Mouse (Mus musculus) CH12.LX (cell line): ENCODE measurements around the gene Dapk2. TPM values are rescaled to one million over a fixed set of nuclear protein-coding genes. Genes with fewer than 3 reads are reported as not detected.

ENCODE experiments used
- DNase-seq: peaks from one replicate; pipeline ENCODE4 v3.0.0-alpha.2; 2013; ENCODE audit errors: extremely low read depth
- H3K27ac ChIP-seq: 2 replicates; pipeline ENCODE4 v1.5.1; 2012; ENCODE audit warnings: low read depth, mild to moderate bottlenecking, control low read depth, moderate library complexity; ENCODE audit not compliant: insufficient read depth
- H3K27me3 ChIP-seq: replicated peaks from 2 replicates; pipeline ENCODE3; 2012; ENCODE audit warnings: inconsistent platforms
- H3K36me3 ChIP-seq, 2 experiments: replicated peaks in 1 of 2; 2 replicates each; pipeline versions ENCODE3 to v1.6.1; 2012; ENCODE audit warnings: inconsistent platforms in 1 of 2, low read length in 1 of 2, mild to moderate bottlenecking in 1 of 2, mixed read lengths in 1 of 2, moderate library complexity in 1 of 2; ENCODE audit not compliant: control insufficient read depth in 1 of 2, insufficient read depth in 1 of 2
- H3K4me1 ChIP-seq, 2 experiments: 2 replicates each; pipeline ENCODE4 v1.6.1; 2012; ENCODE audit warnings: inconsistent platforms in 1 of 2, moderate library complexity in 1 of 2; ENCODE audit not compliant: insufficient read depth in 2 of 2, control insufficient read depth in 1 of 2
- H3K4me2 ChIP-seq: 2 replicates; pipeline ENCODE4 v1.6.1; 2012; ENCODE audit warnings: low read depth, mild to moderate bottlenecking, control low read depth; ENCODE audit not compliant: poor library complexity, insufficient read depth, severe bottlenecking
- H3K4me3 ChIP-seq, 3 experiments: fragments of 150-350 bp in 1 of 3; sonication (generic) in 1 of 3; replicated peaks in 1 of 3; 2 replicates each; pipeline versions ENCODE3 to v1.5.1; 2011 to 2012; ENCODE audit warnings: low read depth in 2 of 3, low read length in 2 of 3, mild to moderate bottlenecking in 2 of 3, moderate library complexity in 2 of 3, control low read depth in 1 of 3, improper control_type of control experiment in 1 of 3, inconsistent platforms in 1 of 3, mixed read lengths in 1 of 3; ENCODE audit not compliant: poor library complexity in 1 of 3
- H3K79me2 ChIP-seq: replicated peaks from 2 replicates; pipeline ENCODE4 v1.6.1; 2012; ENCODE audit warnings: mild to moderate bottlenecking, moderate library complexity; ENCODE audit not compliant: control insufficient read depth, poor library complexity, insufficient read depth, severe bottlenecking; ENCODE audit errors: extremely low read depth
- H3K9ac ChIP-seq: 2 replicates; pipeline ENCODE4 v1.6.1; 2012; ENCODE audit warnings: low read depth, mild to moderate bottlenecking, control low read depth, moderate library complexity; ENCODE audit not compliant: insufficient read depth
- H3K9me3 ChIP-seq: replicated peaks from 2 replicates; pipeline ENCODE3; 2012; ENCODE audit warnings: low read length, inconsistent platforms, mixed read lengths
- BHLHE40 ChIP-seq: IDR thresholded peaks from 2 replicates; pipeline ENCODE4 v1.6.1; 2011; ENCODE audit warnings: mild to moderate bottlenecking, low read depth, low read length, improper control_type of control experiment
- ELF1 ChIP-seq: IDR thresholded peaks from 2 replicates; pipeline ENCODE4 v1.6.1; 2014; ENCODE audit warnings: low read depth, mild to moderate bottlenecking, inconsistent platforms, low read length, improper control_type of control experiment
- EP300 ChIP-seq: IDR thresholded peaks from 2 replicates; pipeline ENCODE4 v1.6.1; 2011; ENCODE audit warnings: low read length, improper control_type of control experiment
- JUND ChIP-seq: conservative IDR thresholded peaks from 2 replicates; pipeline ENCODE4 v1.6.1; 2011; ENCODE audit warnings: low read depth, low read length, improper control_type of control experiment
- KAT2A ChIP-seq: IDR thresholded peaks from 2 replicates; pipeline ENCODE4 v1.6.1; 2012; ENCODE audit warnings: low read length, improper control_type of control experiment, inconsistent platforms; ENCODE audit not compliant: insufficient replicate concordance
- MYC ChIP-seq: IDR thresholded peaks from 2 replicates; pipeline ENCODE4 v1.6.1; 2011; ENCODE audit warnings: low read depth, mild to moderate bottlenecking, improper control_type of control experiment, low read length
- NRF1 ChIP-seq: IDR thresholded peaks from 2 replicates; pipeline ENCODE4 v1.6.1; 2014; ENCODE audit warnings: low read depth, mild to moderate bottlenecking, inconsistent platforms, low read length, improper control_type of control experiment, moderate library complexity
- POLR2A ChIP-seq: IDR thresholded peaks from 2 replicates; pipeline ENCODE4 v1.6.1; 2011; ENCODE audit warnings: low read depth, mild to moderate bottlenecking, improper control_type of control experiment, low read length
- RAD21 ChIP-seq: IDR thresholded peaks from 2 replicates; pipeline ENCODE4 v1.6.1; 2011; ENCODE audit warnings: low read depth, mild to moderate bottlenecking, low read length, improper control_type of control experiment, moderate library complexity
- RCOR1 ChIP-seq: conservative IDR thresholded peaks from 2 replicates; pipeline ENCODE4 v1.6.1; 2012; ENCODE audit warnings: low read depth, mild to moderate bottlenecking, inconsistent platforms, low read length, improper control_type of control experiment
- SIN3A ChIP-seq: IDR thresholded peaks from 2 replicates; pipeline ENCODE4 v1.6.1; 2012; ENCODE audit warnings: low read length, improper control_type of control experiment, inconsistent platforms
- SMC3 ChIP-seq: IDR thresholded peaks from 2 replicates; pipeline ENCODE4 v1.6.1; 2011; ENCODE audit warnings: low read depth, low read length, improper control_type of control experiment
- TBP ChIP-seq: conservative IDR thresholded peaks from 2 replicates; pipeline ENCODE4 v1.6.1; 2011; ENCODE audit warnings: low read depth, low read length, improper control_type of control experiment
- TCF12 ChIP-seq: IDR thresholded peaks from 2 replicates; pipeline ENCODE4 v1.6.1; 2014; ENCODE audit warnings: low read depth, mild to moderate bottlenecking, inconsistent platforms, low read length, improper control_type of control experiment
- UBTF ChIP-seq: IDR thresholded peaks from 2 replicates; pipeline ENCODE4 v1.6.1; 2012; ENCODE audit warnings: low read depth, mild to moderate bottlenecking, inconsistent platforms, low read length, improper control_type of control experiment, moderate library complexity
- USF1 ChIP-seq: IDR thresholded peaks from 2 replicates; pipeline ENCODE4 v1.6.1; 2014; ENCODE audit warnings: low read depth, mild to moderate bottlenecking, inconsistent platforms, low read length, improper control_type of control experiment
- USF2 ChIP-seq: conservative IDR thresholded peaks from 2 replicates; pipeline ENCODE4 v1.6.1; 2011; ENCODE audit warnings: low read depth, low read length, improper control_type of control experiment
- ZC3H11A ChIP-seq: IDR thresholded peaks from 2 replicates; pipeline ENCODE4 v1.6.1; 2012; ENCODE audit warnings: low read depth, mild to moderate bottlenecking, inconsistent platforms, low read length, improper control_type of control experiment
- ZKSCAN1 ChIP-seq: IDR thresholded peaks from 2 replicates; pipeline ENCODE4 v1.6.1; 2012; ENCODE audit warnings: low read depth, inconsistent platforms, low read length, improper control_type of control experiment, borderline replicate concordance
- ZNF384 ChIP-seq: IDR thresholded peaks from 2 replicates; pipeline ENCODE4 v1.6.1; 2012; ENCODE audit warnings: low read depth, low read length, improper control_type of control experiment, inconsistent platforms
- dilution Hi-C: fragments of 300-500 bp; cut with MboI; formaldehyde crosslinking; loops from 2 replicates; pipeline ENCODE4 v1.14.3; 2020; ENCODE audit warnings: low sequenced_read_pairs; ENCODE audit not compliant: extremely low pct_unique_long_range_greater_than_20kb, extremely low pct_ligation_motif_present
- in situ Hi-C: fragments of 300-500 bp; cut with MboI; formaldehyde crosslinking; loops from 3 replicates; pipeline ENCODE4 v1.14.3; 2019; ENCODE audit warnings: low sequenced_read_pairs, low pct_ligation_motif_present, low pct_unique_long_range_greater_than_20kb, mixed read lengths
- polyA plus RNA-seq: library from polyadenylated mRNA; unstranded; fragments of >175 nt; gene quantifications from 2 replicates; pipeline ENCODE4 v1.2.1, GENCODE M21; 2012; ENCODE audit warnings: low read depth; ENCODE audit not compliant: insufficient read length
- total RNA-seq, 2 experiments: library from RNA; depleted of rRNA; stranded (reverse); fragments of 300-350 nt in 1 of 2; fragments of >200 nt in 1 of 2; gene quantifications; 2 replicates each; pipeline ENCODE4 v1.2.3; 2012 to 2014

Dapk2 gene
- total and polyA plus RNA-seq, 3 experiments: 25.2 to 60.3 (median 39.0) TPM

GRCm38 (mm10) chr9:66116890-66117289, 41.1 kb upstream of the Dapk2 start:
- dilution Hi-C loops: no loop called here
- no peak overlapping the region for H3K4me2 ChIP-seq
- H3K9me3 ChIP-seq: no peaks in the 10 kb centered on the region
- H3K4me3 ChIP-seq: no peak overlapping the region
- peaks cover 0 to 27% of the 10 kb centered on the region in 2 experiments; a peak in 2 of 4 replicates for H3K4me1 ChIP-seq
- peaks cover 28% of the 10 kb centered on the region for H3K79me2 ChIP-seq
- no peak overlapping the region for H3K27ac ChIP-seq
- H3K27me3 ChIP-seq: no peaks in the 10 kb centered on the region
- H3K9ac ChIP-seq: no peak overlapping the region
- no peak for TF ChIP-seq KAT2A
- TF ChIP-seq ZKSCAN1: no peak
- TF ChIP-seq TCF12: no peak
- TF ChIP-seq USF1: no peak
- no peak for TF ChIP-seq NRF1
- no peak for TF ChIP-seq UBTF
- TF ChIP-seq EP300: no peak
- TF ChIP-seq TBP: no peak
- TF ChIP-seq JUND: no peak
- no peak for TF ChIP-seq RCOR1
- no peak for TF ChIP-seq USF2
- TF ChIP-seq ZC3H11A: no peak
- no peak for TF ChIP-seq ZNF384
- TF ChIP-seq SIN3A: no peak
- no peak for DNase-seq
- in situ Hi-C loops: no loop called here
- H3K36me3 ChIP-seq: peaks cover 6 to 62% of the 10 kb centered on the region in 2 experiments

- TF ChIP-seq SMC3: no peak
- no peak for TF ChIP-seq MYC
- no peak for TF ChIP-seq ZKSCAN1
- no peak for TF ChIP-seq POLR2A
- no peak for TF ChIP-seq UBTF
- no peak for TF ChIP-seq BHLHE40
- TF ChIP-seq NRF1: no peak
- no peak for TF ChIP-seq KAT2A
- TF ChIP-seq USF2: no peak
- TF ChIP-seq RAD21: no peak
- no peak for TF ChIP-seq JUND
- no peak for TF ChIP-seq ELF1
- H3K4me3 ChIP-seq: no peak overlapping the region
- no peak overlapping the region for H3K27ac ChIP-seq
- H3K4me2 ChIP-seq: no peak overlapping the region
- no peaks in the 10 kb centered on the region for H3K9me3 ChIP-seq
- peaks cover 10 to 52% of the 10 kb centered on the region in 2 experiments for H3K36me3 ChIP-seq
- DNase-seq: no peak
- dilution Hi-C loops (no loop called here), in situ Hi-C loops (no loop called here)
- H3K79me2 ChIP-seq: peaks cover 46% of the 10 kb centered on the region
- H3K4me1 ChIP-seq: peaks cover 2 to 37% of the 10 kb centered on the region in 2 experiments; a peak in 2 of 4 replicates
- H3K27me3 ChIP-seq: no peaks in the 10 kb centered on the region
- H3K9ac ChIP-seq: no peak overlapping the region
Measured at GRCm38 (mm10) chr9:66119498-66119897, 38.5 kb upstream of the Dapk2 start.
